Mouse (Mus musculus) kidney, embryonic 14.5 days (tissue): ENCODE data around the gene Gm6217. TPM values are rescaled to one million over a fixed set of nuclear protein-coding genes. Genes with fewer than 3 reads are reported as not detected.
"Not testable (repeated sequence)": the region's sequence is repeated elsewhere in the genome, so short reads cannot be mapped to it uniquely, and the experiment has no call there.

ENCODE experiments used
- ATAC-seq: fragments of 200-750 bp; cut with Nextera tagmentation; 2 replicates; pipeline ENCODE4 v1.8.0; 2017; ENCODE audit warnings: moderate number of reproducible peaks, mild to moderate bottlenecking, moderate TSS enrichment, moderate library complexity; ENCODE audit not compliant: low FRiP score, low TSS enrichment
- H3K27ac ChIP-seq: fragments of 300-500 bp; sonication (generic); 2 replicates; pipeline ENCODE4 v1.5.1; 2014; ENCODE audit warnings: low read depth, mild to moderate bottlenecking, low read length, moderate library complexity, mixed read lengths
- H3K27me3 ChIP-seq: fragments of 300-500 bp; sonication (generic); 2 replicates; pipeline ENCODE4 v1.6.1; 2014; ENCODE audit warnings: mild to moderate bottlenecking, low read length; ENCODE audit not compliant: control insufficient read depth, insufficient read depth
- H3K36me3 ChIP-seq: fragments of 300-500 bp; sonication (generic); 2 replicates; pipeline ENCODE4 v1.6.1; 2014; ENCODE audit warnings: low read length, mixed read lengths; ENCODE audit not compliant: control insufficient read depth, insufficient read depth
- H3K4me1 ChIP-seq: fragments of 300-500 bp; sonication (generic); 2 replicates; pipeline ENCODE4 v1.6.1; 2014; ENCODE audit warnings: low read length, mixed read lengths; ENCODE audit not compliant: control insufficient read depth, insufficient read depth
- H3K4me2 ChIP-seq: fragments of 300-500 bp; sonication (generic); replicated peaks from 2 replicates; pipeline ENCODE4 v1.6.1; 2014; ENCODE audit warnings: low read depth, mild to moderate bottlenecking, low read length
- H3K4me3 ChIP-seq: fragments of 300-500 bp; sonication (generic); 2 replicates; pipeline ENCODE4 v1.5.1; 2014; ENCODE audit warnings: mild to moderate bottlenecking, low read length
- H3K9ac ChIP-seq: fragments of 300-500 bp; sonication (generic); 2 replicates; pipeline ENCODE4 v1.6.1; 2014; ENCODE audit warnings: low read depth, mild to moderate bottlenecking, low read length, moderate library complexity
- H3K9me3 ChIP-seq: fragments of 300-500 bp; sonication (generic); 2 replicates; pipeline ENCODE4 v1.6.1; 2016; ENCODE audit warnings: low read length; ENCODE audit not compliant: control insufficient read depth
- WGBS: fragments of 180-500 bp; shearing (Covaris S2); extraction: QIAGEN DNeasy Blood & Tissue Kit; methylation state at CpG from one replicate; pipeline ENCODE4 v1.1.7; 2014; 5-methylcytosine and 5-hydroxymethylcytosine counted together
- polyA plus RNA-seq: library from polyadenylated mRNA; unstranded; fragments of >200 nt; fragmentation: Nextera tagmentation; extraction: Ambion mirVana; gene quantifications from 2 replicates; pipeline ENCODE4 v1.2.1, GENCODE M21; 2014

The Gm6217 gene
- polyA plus RNA-seq, 1 experiment from 2014 or later = not detected

DNA sequence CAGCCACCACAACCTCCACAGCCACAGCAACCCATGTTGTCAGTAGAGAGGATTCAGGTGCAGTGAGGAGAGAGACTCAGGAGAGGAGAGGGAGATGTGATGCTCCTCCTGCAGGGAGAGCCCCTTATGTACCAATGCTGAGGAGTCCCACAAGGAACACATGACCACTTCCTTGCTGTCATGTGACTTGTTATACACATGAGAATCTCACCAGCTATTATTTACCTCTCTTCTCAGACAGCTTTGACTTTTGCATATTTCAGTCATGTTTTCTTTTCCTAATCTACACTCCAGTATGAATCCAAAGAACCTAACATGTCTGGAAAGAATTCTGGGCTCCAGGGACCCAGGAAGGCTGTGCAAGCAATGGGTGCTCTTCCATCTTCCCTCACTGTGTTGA lies 24.7 kb upstream of the Gm6217 start, which contains the start of gene Gm7544:
Gene Gm7544, minus strand, starts transcription at position 101 of the 400 bp plus-strand sequence.
- not testable (repeated sequence) for ATAC-seq, H3K4me3 ChIP-seq, H3K9me3 ChIP-seq, H3K4me1 ChIP-seq, H3K4me2 ChIP-seq, H3K27me3 ChIP-seq, H3K9ac ChIP-seq, H3K27ac ChIP-seq, H3K36me3 ChIP-seq

GRCm38 (mm10) chr1:82948601-82949000 lies 17.4 kb upstream of the Gm6217 start:
- ATAC-seq = no peak
- 90% methylated on average over 2 of the region's 2 CpGs for WGBS
- Histone ChIP-seq H3K27me3 (no peaks in the 10 kb centered on the region), H3K27ac (no peak overlapping the region), H3K9me3 (no peaks in the 10 kb centered on the region), H3K36me3 (no peaks in the 10 kb centered on the region), H3K4me2 (no peak overlapping the region), H3K4me3 (no peak overlapping the region), H3K4me1 (no peaks in the 10 kb centered on the region), H3K9ac (no peak overlapping the region)

GRCm38 (mm10) chr1:82946029-82946428 lies 14.8 kb upstream of the Gm6217 start:
- not testable (repeated sequence) for H3K27me3 ChIP-seq, H3K4me3 ChIP-seq, H3K27ac ChIP-seq, H3K9ac ChIP-seq, ATAC-seq, H3K9me3 ChIP-seq, H3K36me3 ChIP-seq, H3K4me1 ChIP-seq, H3K4me2 ChIP-seq
- 92% methylated on average over 2 of the region's 2 CpGs for WGBS

- not testable (repeated sequence) for H3K36me3 ChIP-seq, H3K4me1 ChIP-seq, ATAC-seq, H3K9ac ChIP-seq, H3K27ac ChIP-seq, H3K4me2 ChIP-seq, H3K27me3 ChIP-seq, H3K9me3 ChIP-seq, H3K4me3 ChIP-seq
- WGBS = no CpG with 5 or more reads among the region's 6 CpGs
Measured at GRCm38 (mm10) chr1:82943295-82943694, 12.1 kb upstream of the Gm6217 start, which contains the start of gene A030003K21Rik. Gene A030003K21Rik (minus strand): TSS chr1:82943388.

DNA sequence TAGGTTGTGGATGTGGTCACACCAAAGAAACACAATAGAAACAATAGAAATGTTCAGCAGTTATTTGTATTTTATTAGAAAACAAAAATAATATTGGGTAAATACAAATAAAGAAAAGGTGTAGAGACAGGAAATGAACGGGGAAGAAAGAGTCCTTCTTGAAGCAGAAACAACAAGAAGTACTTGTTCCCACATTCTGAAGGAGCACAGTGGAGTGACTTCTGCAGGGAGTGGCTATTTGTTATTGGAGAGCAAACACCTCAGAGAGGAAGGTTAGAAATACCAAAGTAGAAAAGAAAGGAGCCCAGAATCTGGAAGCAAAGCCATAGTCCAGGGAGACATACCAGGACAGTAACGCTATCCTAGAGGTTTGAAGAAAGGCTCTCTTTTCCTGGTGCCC lies 11.3 kb upstream of the Gm6217 start:
- not testable (repeated sequence) for H3K4me3 ChIP-seq, H3K4me1 ChIP-seq, H3K36me3 ChIP-seq, H3K27ac ChIP-seq, H3K27me3 ChIP-seq, H3K9ac ChIP-seq, ATAC-seq, H3K9me3 ChIP-seq, H3K4me2 ChIP-seq
- WGBS = 81% methylated on average over 1 of the region's 2 CpGs

- ATAC-seq = no peak
- H3K36me3 ChIP-seq = no peaks in the 10 kb centered on the region
- 93% methylated on average over 5 of the region's 5 CpGs for WGBS
- no peaks in the 10 kb centered on the region for H3K4me1 ChIP-seq
- no peak overlapping the region for H3K27ac ChIP-seq
- no peak overlapping the region for H3K4me2 ChIP-seq
- no peak overlapping the region for H3K9ac ChIP-seq
- no peak overlapping the region for H3K4me3 ChIP-seq
- no peaks in the 10 kb centered on the region for H3K27me3 ChIP-seq
- H3K9me3 ChIP-seq = no peaks in the 10 kb centered on the region; the same call in none of the 2 replicates
Measured at GRCm38 (mm10) chr1:82938666-82939065, 7.5 kb upstream of the Gm6217 start.

- H3K36me3 ChIP-seq, H3K4me1 ChIP-seq, H3K27ac ChIP-seq, H3K4me3 ChIP-seq, H3K9me3 ChIP-seq, ATAC-seq, H3K27me3 ChIP-seq, H3K9ac ChIP-seq, H3K4me2 ChIP-seq: not testable (repeated sequence)
- 96% methylated on average over 3 of the region's 3 CpGs for WGBS
Measured at GRCm38 (mm10) chr1:82930558-82930957, 641 bp downstream of the Gm6217 start.

- Histone ChIP-seq H3K9me3 (no peaks in the 10 kb centered on the region), H3K27ac (no peak within 1 kb of the TSS), H3K9ac (no peak within 1 kb of the TSS), H3K4me1 (no peaks in the 10 kb centered on the region), H3K4me3 (no peak within 1 kb of the TSS), H3K4me2 (no peak within 1 kb of the TSS), H3K36me3 (no peaks in the 10 kb centered on the region), H3K27me3 (no peaks in the 10 kb centered on the region)
- 87% methylated on average over 6 of the region's 6 CpGs for WGBS
- ATAC-seq = no peak
Measured at GRCm38 (mm10) chr1:82924650-82925049, 6.5 kb downstream of the Gm6217 start, which contains the start of gene A030014E15Rik. Gene A030014E15Rik (plus strand): TSS chr1:82924917.

GRCm38 (mm10) chr1:82913434-82913833 lies 17.8 kb downstream of the Gm6217 start:
- H3K27me3 ChIP-seq, ATAC-seq, H3K27ac ChIP-seq, H3K4me2 ChIP-seq, H3K9me3 ChIP-seq, H3K4me1 ChIP-seq, H3K36me3 ChIP-seq, H3K9ac ChIP-seq, H3K4me3 ChIP-seq: not testable (repeated sequence)
- 100% methylated on average over 4 of the region's 5 CpGs for WGBS
